Comparison of ENCODE assay signal across 26 mouse cellular contexts in the genomic region with DNA sequence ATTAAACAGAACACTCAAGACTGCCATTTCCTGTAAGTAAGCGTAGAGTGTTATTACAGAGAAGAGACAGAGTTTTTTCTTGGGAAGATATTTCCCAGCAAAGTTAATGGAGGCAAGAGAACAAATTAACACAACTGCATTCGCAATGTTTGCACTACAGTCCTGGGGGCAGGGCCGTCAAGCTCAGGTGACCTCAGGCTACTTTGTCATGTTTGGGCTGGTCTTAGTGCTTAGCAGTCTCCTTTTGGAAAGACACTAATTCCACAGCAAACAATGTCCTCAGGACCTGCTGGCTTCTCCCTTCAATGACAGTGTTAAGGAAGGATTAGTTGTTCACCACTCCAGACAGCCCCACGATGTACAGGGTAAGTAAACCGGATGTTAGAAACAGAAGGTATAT. TPM values are rescaled to one million over a fixed set of nuclear protein-coding genes. Genes with fewer than 3 reads are reported as not detected.
DNase-seq lines count a peak whose midpoint lies in the region; ATAC-seq and TF ChIP-seq lines count a peak whose summit lies in the region.
"Had no signal": no experiment of that assay in that cellular context is flagged by ENCODE, and none has a peak within 500 bp of the region (broad histone marks: within the 10 kb centered on the region; RNA-seq: fewer than 3 reads in every experiment).

No protein-coding gene starts in this region.

- no peaks in the 10 kb centered on the region for H3K36me3 ChIP-seq in embryonic facial prominence, embryonic 11.5 days (replicated peaks; ENCODE audit: control insufficient read depth, insufficient read depth, low read depth, low read length)
- H3K36me3 ChIP-seq in embryonic facial prominence, embryonic 10.5 days (replicated peaks) = 0 out of 2 replicates have a peak, but pooled peaks cover 10% of the 10 kb centered on the region
- H3K36me3 ChIP-seq in lung, postnatal 0 days (ENCODE audit: insufficient read depth, low read length) = no peaks in the 10 kb centered on the region
- H3K36me3 ChIP-seq in liver, postnatal 0 days (replicated peaks; ENCODE audit: insufficient read depth, low read length) = peaks cover 14% of the 10 kb centered on the region
- H3K36me3 ChIP-seq: liver, embryonic 15.5 days; midbrain, embryonic 10.5 days had no signal

- ATAC-seq in embryonic facial prominence, embryonic 11.5 days (replicated peaks; ENCODE audit: insufficient number of reproducible peaks, low FRiP score, low TSS enrichment, low read depth) = no peak
- no peak for ATAC-seq in lung, postnatal 0 days
- peak; percentile 54; the same call in 1 of the 2 replicates for ATAC-seq in liver, postnatal 0 days
- no peak for ATAC-seq in monocyte, adult 5-6 weeks (replicated peaks; ENCODE audit: insufficient number of reproducible peaks, low FRiP score, low TSS enrichment, poor library complexity, severe bottlenecking)
- ATAC-seq: forebrain, embryonic 13.5 days had no signal

- no peaks in the 10 kb centered on the region for H3K27me3 ChIP-seq in embryonic facial prominence, embryonic 11.5 days (ENCODE audit: control insufficient read depth, insufficient read depth, low read length)
- no peaks in the 10 kb centered on the region for H3K27me3 ChIP-seq in embryonic facial prominence, embryonic 10.5 days (replicated peaks; ENCODE audit: low read depth, poor library complexity, severe bottlenecking)
- no peaks in the 10 kb centered on the region for H3K27me3 ChIP-seq in lung, postnatal 0 days (replicated peaks; ENCODE audit: insufficient read depth, low read length)
- H3K27me3 ChIP-seq in liver, postnatal 0 days (ENCODE audit: insufficient read depth, low read length) = no peaks in the 10 kb centered on the region
- H3K27me3 ChIP-seq: forebrain, embryonic 13.5 days; heart, embryonic 12.5 days; limb, embryonic 13.5 days; liver, embryonic 15.5 days; neural tube, embryonic 13.5 days had no signal

- no peak overlapping the region for H3K27ac ChIP-seq in embryonic facial prominence, embryonic 11.5 days (replicated peaks; ENCODE audit: low read depth, low read length)
- H3K27ac ChIP-seq in embryonic facial prominence, embryonic 10.5 days (replicated peaks) = no peak overlapping the region
- no peak overlapping the region for H3K27ac ChIP-seq in lung, postnatal 0 days (ENCODE audit: low read length)
- 0 out of 2 replicates have a peak overlapping the region, but pooled peaks have one; percentile 34 for H3K27ac ChIP-seq in liver, postnatal 0 days (ENCODE audit: low read depth)
- H3K27ac ChIP-seq: forebrain, embryonic 13.5 days; heart, adult 2 months; hindbrain, embryonic 14.5 days; limb, embryonic 13.5 days; liver, embryonic 15.5 days; midbrain, embryonic 10.5 days; neural tube, embryonic 13.5 days had no signal

- peak; percentile 8 for DNase-seq in embryonic facial prominence, embryonic 11.5 days (ENCODE audit: low spot score)
- no peak for DNase-seq in embryonic facial prominence, embryonic 10.5 days (ENCODE audit: low spot score)
- peak; percentile 8 for DNase-seq in lung, postnatal 0 days (ENCODE audit: low spot score)
- DNase-seq in lung, postnatal 4 days = no peak
- peak; percentile 19 for DNase-seq in liver, postnatal 0 days
- peak; percentile 66 for DNase-seq in yolk sac, embryonic 10.5 days (ENCODE audit: low spot score)
- no peak for DNase-seq in adrenal gland, postnatal 36 days
- DNase-seq: adrenal gland, adult 8-10 months; cerebellum, adult 9-11 months; gastrocnemius, postnatal 25 days; heart, adult 2 months; kidney, adult 2 months; kidney, postnatal 4 days; lung, postnatal 10 days; right cerebral cortex, postnatal 4 days; thymus, adult 18-20 months; thymus, postnatal 25 days had no signal

- 82% methylated on average over 5 of the region's 5 CpGs for WGBS in embryonic facial prominence, embryonic 11.5 days
- WGBS in embryonic facial prominence, embryonic 10.5 days = 82% methylated on average over 5 of the region's 5 CpGs
- 46% methylated on average over 5 of the region's 5 CpGs for WGBS in lung, postnatal 0 days
- WGBS in liver, postnatal 0 days (ENCODE audit: insufficient replicate concordance) = 73% methylated on average over 5 of the region's 5 CpGs

- no peak overlapping the region for H3K4me3 ChIP-seq in embryonic facial prominence, embryonic 11.5 days (ENCODE audit: low read depth, low read length)
- H3K4me3 ChIP-seq in embryonic facial prominence, embryonic 10.5 days = no peak overlapping the region
- H3K4me3 ChIP-seq in lung, postnatal 0 days (ENCODE audit: low read depth, low read length) = no peak overlapping the region
- H3K4me3 ChIP-seq in liver, postnatal 0 days (ENCODE audit: low read depth, low read length) = no peak overlapping the region
- H3K4me3 ChIP-seq: forebrain, embryonic 13.5 days; heart, adult 2 months; heart, embryonic 12.5 days; limb, embryonic 13.5 days; liver, embryonic 15.5 days; midbrain, embryonic 10.5 days; neural tube, embryonic 13.5 days had no signal

- H3K9ac ChIP-seq in embryonic facial prominence, embryonic 11.5 days (replicated peaks; ENCODE audit: low read length) = no peak overlapping the region
- H3K9ac ChIP-seq in lung, postnatal 0 days (replicated peaks; ENCODE audit: low read depth) = no peak overlapping the region
- H3K9ac ChIP-seq in liver, postnatal 0 days (replicated peaks) = no peak overlapping the region
- H3K9ac ChIP-seq: forebrain, embryonic 13.5 days; heart, embryonic 12.5 days; hindbrain, embryonic 14.5 days; limb, embryonic 13.5 days; liver, embryonic 15.5 days; neural tube, embryonic 13.5 days had no signal

- H3K4me2 ChIP-seq in embryonic facial prominence, embryonic 11.5 days (ENCODE audit: low read depth, low read length) = no peak overlapping the region
- H3K4me2 ChIP-seq in lung, postnatal 0 days (replicated peaks; ENCODE audit: low read depth, low read length) = no peak overlapping the region
- H3K4me2 ChIP-seq in liver, postnatal 0 days (ENCODE audit: low read depth, low read length) = no peak overlapping the region
- H3K4me2 ChIP-seq: forebrain, embryonic 13.5 days; heart, embryonic 12.5 days; hindbrain, embryonic 14.5 days; limb, embryonic 13.5 days; liver, embryonic 15.5 days; neural tube, embryonic 13.5 days had no signal

- H3K4me1 ChIP-seq in embryonic facial prominence, embryonic 11.5 days (ENCODE audit: control insufficient read depth, insufficient read depth, low read length) = no peaks in the 10 kb centered on the region
- H3K4me1 ChIP-seq in embryonic facial prominence, embryonic 10.5 days = 0 out of 2 replicates have a peak, but pooled peaks cover 2% of the 10 kb centered on the region
- H3K4me1 ChIP-seq in lung, postnatal 0 days (ENCODE audit: insufficient read depth, low read depth, low read length) = no peaks in the 10 kb centered on the region
- H3K4me1 ChIP-seq in liver, postnatal 0 days (ENCODE audit: insufficient read depth) = no peaks in the 10 kb centered on the region
- H3K4me1 ChIP-seq: forebrain, embryonic 13.5 days; heart, embryonic 12.5 days; limb, embryonic 13.5 days; liver, embryonic 15.5 days; midbrain, embryonic 10.5 days; neural tube, embryonic 13.5 days had no signal

- no peak for TF ChIP-seq EP300 in lung, postnatal 0 days (IDR thresholded peaks at IDR 0.05)
- TF ChIP-seq EP300 in liver, postnatal 0 days (IDR thresholded peaks at IDR 0.05; ENCODE audit: low read depth) = no peak

- H3K9me3 ChIP-seq in embryonic facial prominence, embryonic 11.5 days (replicated peaks; ENCODE audit: control insufficient read depth, low read length) = no peaks in the 10 kb centered on the region
- no peaks in the 10 kb centered on the region for H3K9me3 ChIP-seq in embryonic facial prominence, embryonic 10.5 days
- no peaks in the 10 kb centered on the region for H3K9me3 ChIP-seq in lung, postnatal 0 days (ENCODE audit: low read length)
- no peaks in the 10 kb centered on the region for H3K9me3 ChIP-seq in liver, postnatal 0 days (ENCODE audit: low read length)
- H3K9me3 ChIP-seq: forebrain, embryonic 13.5 days; G1E; heart, embryonic 12.5 days; limb, embryonic 13.5 days; liver, embryonic 15.5 days; midbrain, embryonic 10.5 days; neural tube, embryonic 13.5 days had no signal

- TF ChIP-seq CTCF in lung, postnatal 0 days (IDR thresholded peaks at IDR 0.05) = no peak
- no peak for TF ChIP-seq CTCF in liver, postnatal 0 days (IDR thresholded peaks at IDR 0.05; ENCODE audit: low read depth)

RNA-seq across cellular contexts. Expression of gene Ankrd12, which starts 35.9 kb away (rescaled TPM):
- polyA plus RNA-seq in embryonic facial prominence, embryonic 11.5 days (2014; fragmentation: Nextera tagmentation; extraction: Ambion mirVana) = 27.2 and 29.4 TPM in 2 replicates
- polyA plus RNA-seq in embryonic facial prominence, embryonic 10.5 days (2016; fragmentation: Nextera tagmentation; extraction: Ambion mirVana) = 16.1 and 19.2 TPM in 2 replicates
- 29.4 and 33.4 TPM in 2 replicates for polyA plus RNA-seq in lung, postnatal 0 days (2015; fragmentation: Nextera tagmentation; extraction: Ambion mirVana)
- 7.9 and 8.2 TPM in 2 replicates for polyA plus RNA-seq in liver, postnatal 0 days (2015; fragmentation: Nextera tagmentation; extraction: Ambion mirVana)
- total RNA-seq in monocyte, adult 5-6 weeks (2017) = 60.7 to 91.8 TPM (median 63.4 TPM) in 3 replicates
- 10 to 100 TPM; 28.9 to 29.3 TPM for total RNA-seq in adrenal gland, postnatal 36 days (2021)

Comparison
In these comparisons a context has a peak if more than half of its experiments do, and no peak if none do; other contexts are left out.
1. DNase-seq: peak in embryonic facial prominence, embryonic 11.5 days (single experiment), lung, postnatal 0 days (single experiment), liver, postnatal 0 days (single experiment) and yolk sac, embryonic 10.5 days (single experiment); none in embryonic facial prominence, embryonic 10.5 days (single experiment), lung, postnatal 4 days (0 of 2) and adrenal gland, postnatal 36 days (0 of 2).